Mouse (Mus musculus) 3T3-L1 (cell line): ENCODE results near the gene Thap12.

Experiments
- DNase-seq: peaks from one replicate; pipeline ENCODE4 v3.0.0-alpha.2; 2015; ENCODE audit warnings: low read depth, low spot score

The Thap12 gene

GRCm38 (mm10) chr7:98698041-98698440 lies 4.9 kb upstream of the Thap12 start:
- DNase-seq, result no peak

GRCm38 (mm10) chr7:98698590-98698989 lies 4.3 kb upstream of the Thap12 start:
- DNase-seq, result peak; percentile 68

GRCm38 (mm10) chr7:98701771-98702170 lies 1.1 kb upstream of the Thap12 start:
- DNase-seq, result peak; percentile 19

- peak; percentile 22 for DNase-seq
These were observed 520 bp downstream of the Thap12 start for GRCm38 (mm10) chr7:98703365-98703881.

GRCm38 (mm10) chr7:98704276-98704675 lies 1.4 kb downstream of the Thap12 start:
- no peak for DNase-seq

- DNase-seq, result no peak
These were observed 10.8 kb downstream of the Thap12 start for GRCm38 (mm10) chr7:98713661-98714060.

- no peak for DNase-seq
These were observed 14.5 kb downstream of the Thap12 start for GRCm38 (mm10) chr7:98717438-98717837.

GRCm38 (mm10) chr7:98719761-98720160 lies 16.9 kb downstream of the Thap12 start:
- DNase-seq, result no peak

GRCm38 (mm10) chr7:98720731-98721130 lies 17.8 kb downstream of the Thap12 start:
- peak; percentile 22 for DNase-seq

- peak; percentile 80 for DNase-seq
These were observed 18.3 kb downstream of the Thap12 start for GRCm38 (mm10) chr7:98721172-98721571.

GRCm38 (mm10) chr7:98721623-98722022 lies 18.7 kb downstream of the Thap12 start:
- no peak for DNase-seq

GRCm38 (mm10) chr7:98725686-98726195 lies 22.8 kb downstream of the Thap12 start:
- DNase-seq, result no peak

GRCm38 (mm10) chr7:98727986-98728385 lies 25.1 kb downstream of the Thap12 start:
- DNase-seq, result peak; percentile 85

- DNase-seq, result peak; percentile 71
These were observed 25.6 kb downstream of the Thap12 start for GRCm38 (mm10) chr7:98728499-98728898.

GRCm38 (mm10) chr7:98729661-98730271 lies 26.9 kb downstream of the Thap12 start:
- DNase-seq, result no peak

- peak; percentile 41 for DNase-seq
These were observed 31.1 kb downstream of the Thap12 start for GRCm38 (mm10) chr7:98733958-98734357.

GRCm38 (mm10) chr7:98734876-98735275 lies 32.0 kb downstream of the Thap12 start:
- DNase-seq, result peak; percentile 28

- DNase-seq, result peak; percentile 75
These were observed 34.1 kb downstream of the Thap12 start for GRCm38 (mm10) chr7:98736780-98737550.

GRCm38 (mm10) chr7:98740363-98740762 lies 37.5 kb downstream of the Thap12 start:
- DNase-seq, result no peak

- DNase-seq, result peak; percentile 60
These were observed 40.4 kb downstream of the Thap12 start for GRCm38 (mm10) chr7:98743312-98743711.

- no peak for DNase-seq
These were observed 47.5 kb downstream of the Thap12 start for GRCm38 (mm10) chr7:98750404-98750803.

GRCm38 (mm10) chr7:98752680-98753079 lies 49.8 kb downstream of the Thap12 start:
- no peak for DNase-seq

- no peak for DNase-seq
These were observed 53.1 kb downstream of the Thap12 start for GRCm38 (mm10) chr7:98756050-98756449.
